Mouse (Mus musculus): ENCODE data around the gene Oard1.

The Oard1 gene

DNA sequence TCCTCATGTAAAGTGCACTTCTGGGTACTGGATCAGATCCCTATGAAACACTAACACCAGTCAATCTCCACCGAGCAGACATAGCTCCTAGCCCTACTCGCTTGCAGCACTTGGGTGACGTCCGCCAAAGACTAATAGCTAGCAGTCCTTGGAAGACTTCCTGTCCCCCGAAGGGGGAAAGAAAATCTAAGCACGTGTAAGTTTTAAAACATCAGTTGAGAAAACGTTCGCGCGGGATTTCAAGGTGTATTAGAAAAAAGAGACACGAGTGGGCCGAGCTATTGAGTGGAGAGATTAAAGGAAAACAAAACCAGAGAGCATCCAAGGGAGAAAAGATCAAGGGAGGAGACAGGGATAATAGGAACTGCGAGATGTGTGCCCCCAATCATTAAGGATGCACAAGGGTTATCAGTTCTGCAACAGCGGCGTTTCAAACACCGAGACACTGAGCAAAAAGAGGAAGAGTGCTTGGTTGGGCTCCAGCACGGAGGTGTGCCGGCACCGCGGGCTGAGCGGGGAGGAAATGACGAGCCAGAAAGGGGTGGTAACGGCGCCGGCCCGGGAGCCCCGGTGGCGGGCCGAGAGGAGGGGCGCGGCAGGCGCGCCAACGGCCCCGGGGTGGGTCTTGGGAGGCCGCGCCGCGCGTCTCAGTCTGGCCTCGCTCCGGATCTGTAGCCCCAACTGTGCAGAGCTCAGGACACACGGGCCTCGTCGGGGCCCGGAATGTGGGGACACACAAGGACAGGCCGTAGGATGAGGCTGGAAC, 1.1 kb upstream of the Oard1 start:
- DNase-seq: peak; percentile 90

DNA sequence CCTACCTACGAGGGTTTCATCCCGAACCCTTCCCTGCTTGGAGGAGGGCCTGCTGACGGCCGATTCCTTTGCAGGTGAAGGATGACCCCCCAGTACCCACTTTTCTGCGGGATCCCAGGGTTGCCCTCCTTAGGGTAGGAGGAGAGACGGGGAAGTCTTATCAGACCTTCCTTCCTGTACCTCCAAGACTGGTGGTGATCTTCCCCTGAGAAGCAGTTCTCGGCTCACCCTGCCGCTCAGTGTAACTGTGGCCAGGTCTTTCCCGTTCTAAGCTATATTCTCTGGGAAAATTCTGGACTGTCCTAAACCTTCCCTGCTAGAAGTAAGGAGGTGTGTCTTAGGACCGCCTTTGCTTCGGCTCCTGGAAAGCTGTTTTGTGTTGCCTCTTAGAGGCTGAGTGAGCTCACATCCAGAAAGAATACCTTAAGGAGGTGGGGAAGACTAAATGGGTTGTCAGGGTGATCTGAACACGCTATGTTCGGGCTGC, 528 bp downstream of the Oard1 start:
- DNase-seq: no peak

DNA sequence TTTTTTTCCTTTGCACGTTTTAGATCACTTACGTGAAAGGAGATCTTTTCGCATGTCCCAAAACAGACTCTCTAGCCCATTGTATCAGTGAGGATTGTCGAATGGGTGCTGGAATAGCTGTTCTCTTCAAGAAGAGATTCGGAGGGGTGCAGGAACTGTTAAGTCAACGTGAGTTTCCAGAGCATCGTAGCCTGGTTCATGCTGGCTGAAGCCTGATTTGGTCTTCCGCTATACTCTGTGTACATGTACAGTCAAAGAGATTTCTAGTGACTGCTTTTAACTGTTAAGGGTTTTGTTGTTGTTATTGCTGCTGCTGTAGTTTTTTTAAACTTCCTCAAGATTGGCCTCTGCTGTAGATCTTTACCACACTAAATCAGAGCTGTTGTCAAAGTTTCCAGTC, 1.4 kb downstream of the Oard1 start:
- DNase-seq: no peak

DNA sequence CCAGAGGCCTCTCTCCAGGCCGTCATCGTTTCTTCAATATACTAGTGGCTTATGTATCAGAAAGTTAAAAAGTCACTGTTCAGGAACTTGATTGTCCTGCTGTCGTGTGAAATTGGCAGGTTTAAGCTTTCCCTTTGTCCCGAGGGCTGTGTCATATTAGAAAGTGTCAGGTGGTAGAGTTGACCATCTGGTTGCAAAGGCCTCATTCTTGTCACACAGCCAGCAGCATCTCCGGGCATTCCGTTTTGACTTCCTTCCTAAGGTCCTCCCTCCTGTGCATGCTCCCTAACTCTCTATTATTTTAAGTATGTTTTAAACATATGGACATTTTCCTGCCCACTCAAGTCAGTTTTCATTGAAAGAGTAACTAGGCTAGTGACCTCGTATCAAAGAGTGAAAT, 6.2 kb downstream of the Oard1 start:
- no peak for DNase-seq

DNA sequence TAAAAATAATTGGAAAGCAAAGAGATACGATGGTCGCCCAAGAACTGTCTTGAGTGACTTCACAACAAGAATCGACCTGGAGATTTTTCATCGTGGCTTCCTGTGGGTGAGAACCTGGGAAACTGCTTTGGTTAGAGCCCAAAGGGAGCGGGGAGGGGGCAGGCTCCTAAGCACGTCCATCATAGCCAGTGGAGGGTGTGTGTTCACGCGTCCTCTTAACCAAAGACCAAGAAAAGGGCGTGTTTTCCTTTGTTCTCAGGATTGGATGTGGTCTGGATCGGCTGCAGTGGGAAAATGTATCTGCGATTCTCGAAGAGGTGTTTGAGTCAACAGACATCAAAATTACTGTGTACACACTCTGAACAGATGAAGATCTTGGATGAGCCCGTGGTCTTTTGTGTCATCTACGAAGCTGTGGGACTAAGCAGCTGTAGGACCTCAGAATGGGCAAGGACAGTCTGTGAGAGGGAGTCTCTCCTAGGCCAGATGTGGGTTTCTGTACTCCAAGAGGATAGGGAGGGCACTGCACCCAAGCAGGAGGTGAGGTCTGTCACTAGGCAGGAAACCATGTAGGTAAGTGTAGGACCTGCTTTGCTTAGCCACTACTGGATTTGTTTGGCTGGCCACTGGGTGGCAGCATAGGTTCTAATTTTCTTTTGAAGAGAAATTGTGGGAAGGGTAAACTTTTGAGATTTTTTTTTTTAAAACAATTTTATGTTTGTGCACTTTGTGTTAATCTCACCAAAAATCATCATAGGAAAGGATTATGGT, 6.8 kb downstream of the Oard1 start:
- peak; percentile 85 for DNase-seq

DNA sequence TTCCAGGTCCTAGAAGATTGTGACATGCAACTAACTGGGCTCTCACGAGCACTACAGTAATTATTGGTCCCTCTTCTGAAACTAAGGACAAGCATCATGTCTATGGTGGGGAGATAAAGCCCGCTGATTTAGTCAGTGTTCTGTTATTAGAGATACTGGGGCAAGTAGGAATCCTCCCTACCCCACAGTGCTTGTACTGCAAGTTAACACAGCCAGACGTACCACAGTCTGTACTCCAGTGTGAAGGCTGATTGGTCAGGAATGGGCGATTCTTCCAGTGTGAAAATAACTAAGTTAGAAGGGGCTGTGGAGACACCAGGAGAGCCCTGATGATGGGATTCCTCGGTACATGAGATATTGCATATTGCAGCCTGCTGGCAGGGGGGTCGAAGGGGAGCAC, 7.7 kb downstream of the Oard1 start:
- no peak for DNase-seq

DNA sequence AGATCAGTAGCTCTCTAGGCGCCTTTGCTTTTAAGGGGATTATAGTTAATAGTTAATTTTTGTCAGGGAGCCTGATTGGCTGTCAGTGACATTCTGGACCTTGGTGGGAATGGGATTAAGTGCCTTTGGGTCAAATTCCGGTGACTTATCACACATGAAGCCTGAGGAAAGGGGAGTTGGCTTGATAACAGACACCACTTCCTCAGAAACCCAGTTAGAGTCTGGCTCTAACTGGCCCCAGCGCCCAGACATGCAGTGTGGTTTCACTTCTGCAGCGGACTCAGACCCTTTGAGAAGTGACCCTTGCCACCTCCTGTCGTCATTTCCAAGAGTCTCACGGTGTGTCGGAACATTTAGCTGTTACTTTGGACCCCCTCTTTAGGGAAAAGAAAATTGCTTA, 8.4 kb downstream of the Oard1 start:
- no peak for DNase-seq

DNA sequence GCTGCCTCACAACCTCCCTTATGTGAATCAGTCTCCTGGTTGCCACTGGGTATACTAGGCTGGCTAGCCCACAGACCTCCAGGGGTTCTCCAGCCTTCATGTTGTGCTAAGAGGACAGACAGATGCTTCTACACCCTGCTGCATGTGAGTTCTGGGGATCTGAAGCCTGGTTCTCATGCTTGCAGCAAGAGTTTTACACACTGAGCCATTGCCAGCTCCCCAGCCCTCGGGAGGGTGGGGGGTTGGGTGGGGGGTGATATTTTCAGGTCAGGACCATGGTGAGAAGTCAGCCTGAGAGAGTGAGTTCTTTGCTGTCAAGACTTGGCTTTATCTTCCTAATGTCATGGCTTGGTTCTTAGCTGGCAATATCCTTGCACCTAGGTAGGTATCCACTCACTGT, 9.0 kb downstream of the Oard1 start:
- DNase-seq: no peak

DNA sequence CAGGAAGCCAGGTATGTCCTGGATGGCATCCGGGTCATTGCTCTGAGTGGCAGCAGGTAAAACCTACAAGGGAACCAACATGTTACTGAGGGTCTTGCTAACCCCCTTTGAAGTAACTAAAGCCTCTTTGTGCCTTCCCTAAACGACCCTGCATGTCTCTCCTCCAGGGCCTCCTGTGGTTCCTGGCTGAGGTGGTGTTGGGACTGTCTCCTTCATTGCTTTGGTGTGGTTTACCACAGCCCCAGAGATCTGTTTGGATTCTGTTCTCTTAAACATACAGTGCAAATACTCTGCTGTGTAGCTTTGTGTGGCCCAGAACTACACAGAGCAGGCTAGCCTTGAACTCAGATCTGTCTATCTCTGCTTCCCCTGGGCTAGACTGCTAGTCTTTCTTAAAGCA, 9.8 kb downstream of the Oard1 start:
- no peak for DNase-seq

DNA sequence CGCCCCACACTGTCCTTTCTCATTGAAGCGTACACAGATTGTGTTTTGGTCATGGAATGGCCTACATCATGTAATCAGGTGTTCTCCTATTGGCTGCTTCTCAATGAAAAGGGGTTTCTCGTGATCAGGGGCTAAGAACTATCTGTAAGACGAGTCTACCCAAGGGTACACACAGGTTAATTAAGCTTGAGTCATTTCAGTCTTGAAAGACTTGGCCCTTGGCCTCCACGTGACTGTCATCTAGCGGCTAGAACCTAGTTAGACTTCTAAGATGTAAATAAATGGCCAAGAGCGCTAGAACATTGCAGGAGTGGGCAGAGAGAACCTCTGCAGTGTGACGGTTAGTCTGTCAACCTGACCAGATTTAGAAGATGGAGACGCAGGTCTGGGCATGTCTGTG, 14.4 kb downstream of the Oard1 start:
- no peak for DNase-seq

DNA sequence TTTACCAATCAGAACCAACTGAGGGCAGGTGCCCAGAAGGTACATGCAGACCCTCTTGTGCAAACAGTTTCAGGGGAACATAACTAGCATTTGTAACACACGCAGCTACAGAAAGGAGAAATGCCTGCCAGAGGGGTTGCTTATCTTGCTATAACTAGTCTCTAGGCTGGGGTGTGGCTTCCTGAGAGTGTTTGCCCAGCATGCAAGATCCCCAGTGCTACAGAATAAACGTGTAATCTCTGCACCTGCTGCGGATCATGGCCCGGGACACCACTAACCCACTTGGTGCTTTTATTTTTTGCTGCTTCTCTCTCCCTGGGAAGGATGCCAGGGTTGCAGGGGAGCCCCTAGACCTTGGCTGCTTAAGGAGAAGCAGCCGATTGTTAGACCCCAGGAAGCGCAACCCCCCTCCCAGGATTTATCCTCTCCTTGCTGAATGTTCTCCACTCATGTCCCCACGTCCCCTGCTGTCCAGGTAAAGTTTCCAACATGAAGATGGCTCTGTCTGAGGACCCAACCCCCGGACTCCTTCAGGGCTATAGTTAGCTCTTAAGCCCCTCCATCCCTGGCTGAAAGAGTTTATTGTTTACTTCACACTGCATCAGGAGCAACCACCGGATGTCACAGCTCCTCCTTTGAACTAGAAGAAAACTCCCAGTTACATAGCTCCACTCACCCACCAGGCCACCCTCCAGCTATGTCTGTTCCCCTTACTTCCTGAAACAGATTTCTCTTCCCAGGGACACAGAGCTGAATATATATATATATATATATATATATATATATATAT, 16.2 kb downstream of the Oard1 start:
- DNase-seq: peak; percentile 57

DNA sequence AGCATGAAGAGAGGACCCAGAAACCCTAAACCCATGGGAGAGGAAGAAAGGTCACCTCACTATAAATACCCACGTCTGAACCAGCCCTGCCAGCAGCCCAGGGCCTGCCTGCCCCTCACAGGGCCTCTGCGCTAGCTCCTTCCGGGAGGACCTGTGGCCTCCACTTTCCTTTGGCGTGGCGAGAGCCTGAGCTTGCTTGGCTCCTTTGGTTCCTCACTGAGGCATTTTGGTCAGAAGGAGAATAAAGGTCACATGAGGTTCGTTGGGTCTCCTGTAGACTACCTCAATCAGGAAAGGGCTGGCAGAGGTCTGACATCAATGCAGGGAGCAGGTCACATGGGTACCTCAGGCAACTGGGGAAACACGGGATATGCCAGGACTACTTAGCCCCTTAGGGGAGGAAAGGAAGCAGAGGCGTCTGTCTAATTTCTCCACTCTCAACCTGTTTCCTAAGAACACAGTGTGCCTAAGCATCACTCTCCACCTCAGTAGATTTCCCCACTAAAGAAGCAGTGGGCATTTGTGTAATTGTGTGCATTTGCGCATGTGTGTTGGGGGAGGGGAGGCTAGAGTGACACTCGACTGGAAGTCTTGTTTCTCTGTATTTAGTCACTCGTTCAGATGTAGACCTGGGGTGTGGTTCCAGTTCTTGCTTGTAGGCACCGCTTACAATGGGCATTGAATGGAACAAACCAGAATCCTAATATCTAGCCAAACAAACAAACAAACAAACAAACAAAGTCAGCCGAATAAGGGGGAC, 17.4 kb downstream of the Oard1 start:
- peak; percentile 34 for DNase-seq

DNA sequence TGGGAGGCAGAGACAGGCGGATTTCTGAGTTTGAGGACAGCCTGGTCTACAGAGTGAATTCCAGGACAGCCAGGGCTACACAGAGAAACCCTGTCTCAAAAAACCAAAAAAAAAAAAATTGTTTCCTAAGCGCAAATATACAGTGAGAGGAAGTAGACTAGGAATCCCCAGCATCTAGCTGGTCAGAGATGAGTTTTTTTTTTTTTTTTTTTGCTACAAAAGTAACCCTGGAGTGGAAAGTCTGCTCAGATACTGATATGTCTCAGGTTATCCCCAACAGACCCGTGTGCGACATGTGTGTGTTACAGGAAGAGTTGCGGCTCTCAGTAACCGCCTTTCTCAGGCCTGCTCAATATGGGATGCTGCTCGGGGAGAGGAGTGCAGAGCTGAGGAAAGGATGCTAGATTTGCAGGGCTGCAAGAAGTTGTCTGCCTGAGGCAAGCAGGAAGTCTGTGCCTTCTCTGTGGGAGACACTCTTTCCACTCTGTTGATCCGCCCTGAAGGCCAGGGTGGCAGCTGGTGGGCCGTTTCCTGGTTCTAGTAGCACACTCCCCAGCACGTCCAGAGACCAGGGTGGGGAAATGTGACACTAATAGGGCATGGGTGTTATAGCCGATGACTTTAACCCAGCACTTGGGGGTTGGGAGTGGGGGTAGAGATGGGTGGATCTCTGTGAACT, 18.2 kb downstream of the Oard1 start:
- peak; percentile 58 for DNase-seq

DNA sequence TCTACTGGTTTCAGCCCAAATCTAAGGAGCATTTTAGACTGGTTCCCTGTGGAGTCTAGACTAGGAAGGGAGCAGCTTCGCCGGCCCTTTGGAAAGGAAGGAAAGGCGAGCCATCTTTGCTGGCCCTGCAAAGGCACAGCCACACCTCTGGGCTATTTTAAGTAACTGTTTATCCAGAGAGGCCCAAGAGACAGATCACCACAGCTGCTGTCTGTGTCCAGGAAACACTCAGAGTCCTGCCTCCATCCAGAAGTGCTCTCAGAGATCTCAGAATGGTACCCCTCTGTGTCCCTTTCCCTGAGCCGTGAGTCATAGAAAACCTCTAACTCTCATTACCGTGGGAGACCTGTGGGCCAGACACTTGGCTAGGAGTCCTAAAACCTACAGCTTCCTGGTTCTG, 20.6 kb downstream of the Oard1 start:
- DNase-seq: no peak

DNA sequence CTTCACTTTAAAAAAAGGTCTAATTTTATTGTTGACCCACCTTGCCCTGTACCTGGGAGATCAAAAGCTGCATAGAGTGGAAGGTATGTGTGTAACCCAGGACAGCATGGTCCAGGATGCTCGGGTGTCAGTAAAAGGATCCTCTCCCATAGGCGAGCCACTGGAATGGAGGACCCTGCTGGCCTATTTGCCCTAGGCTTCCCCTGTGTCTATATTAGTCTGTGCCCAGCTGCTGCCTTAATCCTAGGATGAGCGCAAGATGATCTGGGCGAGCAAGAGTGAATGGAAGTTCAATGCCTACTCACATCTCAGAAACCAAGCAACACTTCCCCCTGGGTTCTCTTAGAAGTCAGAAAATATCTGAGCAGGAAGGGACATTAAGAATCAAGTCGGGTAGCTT, 21.2 kb downstream of the Oard1 start:
- no peak for DNase-seq

DNA sequence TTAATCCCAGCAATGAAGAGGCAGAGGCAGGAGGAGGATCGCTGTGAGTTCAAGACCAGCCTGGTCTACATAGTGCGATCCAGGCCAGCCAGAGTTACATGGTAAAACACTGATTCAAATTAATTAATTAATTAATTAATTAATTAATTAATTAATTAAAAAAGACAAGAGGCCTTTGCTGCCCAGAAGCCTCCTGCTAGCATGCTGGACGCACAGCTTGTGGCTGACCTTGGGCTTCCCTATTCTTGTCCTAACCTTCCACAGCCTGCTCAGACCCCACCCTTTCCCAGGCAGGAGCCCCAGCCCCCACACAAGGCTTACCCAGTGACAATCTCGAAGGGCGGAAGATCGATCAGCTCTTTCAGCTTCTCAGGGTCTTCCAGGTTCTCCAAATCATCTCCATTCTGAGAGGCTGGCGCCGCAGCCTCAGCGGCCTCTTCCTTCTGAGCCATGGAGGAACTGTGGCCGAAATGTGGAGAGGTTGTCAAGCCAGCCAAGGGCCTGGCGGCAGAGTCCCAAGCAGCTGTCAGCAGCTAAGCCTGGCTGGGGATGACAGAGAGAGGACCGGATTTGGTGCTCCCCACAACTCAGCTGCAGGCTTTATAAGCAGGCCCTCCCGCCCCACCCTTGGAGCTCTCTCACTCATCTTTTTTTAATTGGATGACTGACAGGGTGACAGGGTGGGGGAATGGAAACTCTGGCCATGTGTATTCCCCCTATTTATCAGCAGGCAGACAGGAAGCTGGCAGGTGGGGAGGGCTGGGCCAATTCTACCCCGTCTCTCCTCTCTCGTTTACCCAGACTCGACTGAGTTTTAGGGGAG, 22.6 kb downstream of the Oard1 start, which contains the start of gene Apobec2:
TSS of gene Apobec2 (minus strand) at position 773 of the 823 bp plus-strand sequence.
- DNase-seq: no peak

DNA sequence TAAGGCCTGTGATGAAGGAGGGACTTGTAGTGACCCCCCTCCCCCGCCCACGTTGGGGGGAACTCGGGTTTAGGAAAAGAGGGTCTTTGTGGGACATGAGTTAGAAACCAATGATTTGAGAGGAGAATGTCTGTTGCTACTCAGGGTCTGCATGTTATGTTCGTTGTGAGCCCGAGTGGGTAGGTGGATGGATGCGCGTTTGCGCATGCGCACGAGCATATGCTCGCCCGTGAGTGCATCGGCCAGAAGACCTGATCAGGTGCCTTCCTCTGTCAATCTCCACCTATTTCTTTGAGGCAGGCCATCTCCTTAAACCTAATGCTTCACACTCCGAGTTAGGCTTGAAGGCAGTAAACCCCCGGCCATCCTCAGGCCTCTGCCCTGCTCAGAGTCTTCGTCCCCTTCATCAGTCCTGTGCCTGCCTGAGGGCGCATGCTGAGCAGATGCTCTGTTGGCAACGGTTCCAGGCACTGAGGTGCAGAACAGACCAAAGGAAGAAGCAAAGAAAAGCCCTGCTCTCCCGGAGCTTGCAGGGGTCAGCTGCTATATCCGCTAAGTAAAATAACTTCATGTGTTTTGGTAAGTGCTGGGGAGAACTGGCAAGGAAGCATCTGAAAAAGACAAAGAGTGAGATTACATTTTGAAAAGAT, 23.3 kb downstream of the Oard1 start:
- no peak for DNase-seq

DNA sequence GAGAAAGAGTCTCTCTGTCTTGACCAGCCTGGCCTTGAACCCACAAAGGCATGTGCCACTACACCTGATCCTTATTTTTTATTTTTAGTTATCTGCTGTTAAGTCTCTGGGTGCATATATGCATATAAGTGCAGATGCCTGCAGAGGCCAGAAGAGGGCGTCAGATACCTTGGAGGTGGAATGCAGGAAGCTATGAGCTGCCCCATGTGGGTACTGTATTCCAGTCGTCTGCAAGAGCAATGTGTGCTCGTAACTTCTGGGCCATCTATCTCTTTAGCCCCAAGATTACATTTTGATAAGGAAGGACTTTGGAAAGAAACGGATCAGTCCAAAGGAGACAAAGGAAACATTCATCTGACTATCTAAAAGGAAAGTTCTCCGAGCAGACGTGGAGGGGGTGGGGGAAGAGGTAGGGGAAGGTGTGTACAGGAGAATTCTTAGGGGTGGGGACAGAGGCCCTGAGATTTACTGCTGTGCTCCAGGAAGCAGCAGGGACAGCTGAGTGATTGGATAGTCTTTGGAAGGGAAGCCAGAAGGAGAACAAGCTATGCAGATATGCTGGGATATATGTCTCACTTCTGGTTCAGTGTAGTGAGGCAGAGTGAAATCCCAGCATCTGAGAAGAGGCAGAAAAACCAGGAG, 24.0 kb downstream of the Oard1 start:
- DNase-seq: no peak

DNA sequence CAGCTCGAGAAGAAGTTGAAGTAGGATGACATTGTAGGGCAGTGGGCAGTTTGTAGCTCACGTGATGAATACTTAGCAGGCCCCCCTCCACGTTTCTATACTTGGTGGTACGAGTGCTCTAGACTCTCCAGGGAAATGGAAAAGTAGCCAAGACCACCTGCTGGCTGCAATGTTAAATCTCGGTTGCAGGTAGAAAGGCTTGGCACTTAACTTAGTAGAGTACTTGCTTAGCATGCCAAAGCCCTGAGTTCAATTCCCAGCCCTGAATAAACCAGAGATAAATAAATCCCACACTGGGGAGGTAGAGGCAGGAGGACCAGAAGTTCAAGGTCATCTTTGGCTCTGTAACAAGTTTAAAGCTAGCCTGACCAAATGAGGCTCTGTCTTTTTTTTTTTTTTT, 24.7 kb downstream of the Oard1 start:
- no peak for DNase-seq

DNA sequence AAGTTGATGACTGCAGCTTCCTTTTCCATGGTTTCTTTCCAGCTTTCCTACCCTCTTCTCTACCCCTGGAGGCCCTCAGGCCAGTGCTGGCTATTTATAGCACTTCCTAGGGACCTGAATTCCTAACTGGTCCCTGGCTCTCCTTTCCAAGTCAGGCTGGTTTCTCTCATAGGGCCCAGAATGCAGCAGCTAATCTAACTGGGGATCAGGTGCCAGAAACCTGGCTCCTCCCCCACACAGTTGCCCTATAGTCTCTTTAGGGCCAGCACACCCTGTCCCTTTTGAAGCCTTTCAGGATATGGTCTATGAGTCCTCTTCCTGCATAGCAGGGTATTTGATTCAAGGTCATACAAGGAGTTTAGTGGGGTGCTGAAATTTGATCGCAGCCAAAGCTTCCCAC, 26.7 kb downstream of the Oard1 start:
- no peak for DNase-seq
